Mouse (Mus musculus): Measurements from ENCODE around the gene Ttc21a. TPM values are rescaled to one million over a fixed set of nuclear protein-coding genes. Genes with fewer than 3 reads are reported as not detected.

Ttc21a gene
- total and polyA plus RNA-seq, 3 experiments, result 0.01 TPM; not detected in 2

DNA sequence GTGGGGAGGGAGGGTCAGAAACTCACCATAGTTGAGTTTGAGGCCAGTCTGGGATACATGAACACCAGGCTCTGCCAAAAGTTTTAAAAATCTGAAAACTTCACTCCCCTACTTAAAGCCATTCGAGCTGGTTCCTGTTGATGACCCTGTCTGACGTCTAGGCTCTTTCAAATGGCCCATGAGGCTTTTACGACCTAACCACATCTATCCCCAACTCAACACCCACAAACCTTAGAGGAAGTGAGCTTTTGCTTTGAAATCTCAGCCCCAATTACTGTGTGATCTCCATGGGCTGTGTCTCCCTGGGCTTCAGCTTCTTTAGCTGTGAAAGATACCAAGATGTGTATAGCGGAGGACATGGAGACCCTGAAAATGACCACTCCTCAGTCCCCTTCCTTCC is 1.1 kb downstream of the Ttc21a start:
- Histone ChIP-seq H3K79me2 (ENCODE audit: control insufficient read depth, insufficient read depth, low read length, poor library complexity) (peaks cover 12% of the 10 kb centered on the region), H3K27ac (ENCODE audit: control insufficient read depth, low read depth, low read length) (no peak overlapping the region), H3K4me1 (ENCODE audit: control insufficient read depth in 1 of 2, insufficient read depth in 2 of 2, low read length in 2 of 2) (peaks cover 0 to 10% of the 10 kb centered on the region in 2 experiments; a peak in 2 of 4 replicates), H3K27me3 (ENCODE audit: control insufficient read depth in 1 of 2, insufficient read depth in 2 of 2, low read length in 2 of 2) (no peaks in the 10 kb centered on the region), H3K36me3 (ENCODE audit: control insufficient read depth in 1 of 2, insufficient read depth in 2 of 2, low read length in 2 of 2) (peaks cover 0 to 3% of the 10 kb centered on the region in 2 experiments; a peak in 2 of 4 replicates), H3K9ac (ENCODE audit: control insufficient read depth, low read depth, low read length, poor library complexity, severe bottlenecking) (no peak overlapping the region), H3K4me3 (ENCODE audit: control insufficient read depth in 1 of 2, insufficient read depth in 1 of 2, low read depth in 2 of 2, low read length in 2 of 2) (no peak overlapping the region), H3K9me3 (replicated peaks; ENCODE audit: insufficient read depth, low read length) (no peaks in the 10 kb centered on the region)
- TF ChIP-seq CHD1 (IDR thresholded peaks at IDR 0.05; ENCODE audit: low read depth, low read length) (no peak), RCOR1 (IDR thresholded peaks at IDR 0.05; ENCODE audit: low read depth, low read length) (0 out of 2 replicates have a peak, but pooled peaks have one; percentile 19)
- no peak for DNase-seq (ENCODE audit: low read depth, low spot score)

DNA sequence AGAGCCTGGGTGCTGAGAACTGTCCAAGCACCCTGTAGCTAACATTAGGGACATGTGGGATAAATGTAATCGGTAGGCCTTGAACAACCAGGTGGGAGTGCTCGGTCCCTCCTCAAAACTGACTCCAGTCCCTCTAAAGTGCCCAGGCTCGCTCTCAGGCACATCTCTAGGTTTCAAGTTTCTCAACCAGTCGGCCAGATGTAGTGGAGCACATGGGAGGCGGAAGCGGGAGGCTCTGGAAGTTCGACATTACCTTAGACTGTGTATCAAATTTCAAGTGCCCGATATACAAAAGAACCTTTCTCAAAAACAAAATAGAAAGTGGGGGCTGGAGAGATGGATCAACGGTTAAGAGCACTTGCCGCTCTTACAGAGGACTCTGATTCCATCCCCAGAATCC is 2.2 kb downstream of the Ttc21a start:
- Histone ChIP-seq H3K9me3 (replicated peaks; ENCODE audit: insufficient read depth, low read length) (no peaks in the 10 kb centered on the region), H3K4me1 (ENCODE audit: control insufficient read depth in 1 of 2, insufficient read depth in 2 of 2, low read length in 2 of 2) (peaks cover 0 to 10% of the 10 kb centered on the region in 2 experiments; a peak in 2 of 4 replicates), H3K27me3 (ENCODE audit: control insufficient read depth in 1 of 2, insufficient read depth in 2 of 2, low read length in 2 of 2) (no peaks in the 10 kb centered on the region), H3K27ac (ENCODE audit: control insufficient read depth, low read depth, low read length) (no peak overlapping the region), H3K36me3 (ENCODE audit: control insufficient read depth in 1 of 2, insufficient read depth in 2 of 2, low read length in 2 of 2) (peaks cover 0 to 3% of the 10 kb centered on the region in 2 experiments; a peak in 2 of 4 replicates), H3K9ac (ENCODE audit: control insufficient read depth, low read depth, low read length, poor library complexity, severe bottlenecking) (no peak overlapping the region), H3K4me3 (ENCODE audit: control insufficient read depth in 1 of 2, insufficient read depth in 1 of 2, low read depth in 2 of 2, low read length in 2 of 2) (no peak overlapping the region), H3K79me2 (ENCODE audit: control insufficient read depth, insufficient read depth, low read length, poor library complexity) (peaks cover 12% of the 10 kb centered on the region)
- DNase-seq (ENCODE audit: low read depth, low spot score), result no peak
- TF ChIP-seq ZC3H11A (IDR thresholded peaks at IDR 0.05; ENCODE audit: low read depth, low read length) (no peak), ZKSCAN1 (IDR thresholded peaks at IDR 0.05; ENCODE audit: low read depth, low read length) (no peak), ZNF384 (IDR thresholded peaks at IDR 0.05; ENCODE audit: low read depth, low read length) (no peak)

DNA sequence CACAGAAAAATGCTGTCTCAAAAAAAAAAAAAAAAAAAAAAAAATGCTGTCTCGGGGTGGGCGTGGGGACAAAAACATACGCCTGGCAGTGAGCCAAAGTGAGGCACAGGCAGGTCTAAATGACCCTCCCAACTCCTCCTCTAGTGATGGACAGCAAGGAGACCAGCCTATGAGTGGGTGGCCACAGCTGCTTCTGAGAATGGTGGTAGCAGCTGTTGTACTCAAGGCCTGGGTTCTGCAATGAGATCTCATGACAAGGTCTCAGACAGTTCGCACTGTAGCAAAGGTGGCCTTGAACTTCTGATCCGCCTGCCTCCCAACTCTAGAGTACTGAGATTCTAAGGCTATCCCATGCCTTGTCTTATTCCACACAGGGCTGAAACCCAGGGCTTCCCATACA is 4.0 kb downstream of the Ttc21a start:
- H3K27ac ChIP-seq (ENCODE audit: control insufficient read depth, low read depth, low read length), result no peak overlapping the region
- no peaks in the 10 kb centered on the region; a peak in 1 of 4 replicates for H3K36me3 ChIP-seq (ENCODE audit: control insufficient read depth in 1 of 2, insufficient read depth in 2 of 2, low read length in 2 of 2)
- no peaks in the 10 kb centered on the region for H3K27me3 ChIP-seq (ENCODE audit: control insufficient read depth in 1 of 2, insufficient read depth in 2 of 2, low read length in 2 of 2)
- peaks cover 8% of the 10 kb centered on the region for H3K79me2 ChIP-seq (ENCODE audit: control insufficient read depth, insufficient read depth, low read length, poor library complexity)
- DNase-seq (ENCODE audit: low read depth, low spot score), result no peak
- TF ChIP-seq MAZ (IDR thresholded peaks at IDR 0.05; ENCODE audit: low read depth, low read length), result no peak
- TF ChIP-seq POLR2AphosphoS5 (IDR thresholded peaks at IDR 0.05; ENCODE audit: borderline replicate concordance, low read depth, low read length), result no peak
- TF ChIP-seq UBTF (IDR thresholded peaks at IDR 0.05; ENCODE audit: borderline replicate concordance, insufficient read depth, low read depth, low read length), result no peak
- TF ChIP-seq ZMIZ1 (IDR thresholded peaks at IDR 0.05; ENCODE audit: low read depth, low read length), result no peak
- peaks cover 0 to 9% of the 10 kb centered on the region in 2 experiments; a peak in 2 of 4 replicates for H3K4me1 ChIP-seq (ENCODE audit: control insufficient read depth in 1 of 2, insufficient read depth in 2 of 2, low read length in 2 of 2)
- H3K4me3 ChIP-seq (ENCODE audit: control insufficient read depth in 1 of 2, insufficient read depth in 1 of 2, low read depth in 2 of 2, low read length in 2 of 2), result no peak overlapping the region
- H3K9ac ChIP-seq (ENCODE audit: control insufficient read depth, low read depth, low read length, poor library complexity, severe bottlenecking), result no peak overlapping the region
- H3K9me3 ChIP-seq (replicated peaks; ENCODE audit: insufficient read depth, low read length), result no peaks in the 10 kb centered on the region
